8 mouse cellular contexts compared by ENCODE assay signal in genomic region chr10:77113489-77114240, GRCm38 (mm10). TPM values are rescaled to one million over a fixed set of nuclear protein-coding genes. Genes with fewer than 3 reads are reported as not detected.
DNase-seq lines count a peak whose midpoint lies in the region; ATAC-seq lines count a peak whose summit lies in the region.

No protein-coding gene starts in this region.

- H3K27me3 ChIP-seq in embryonic facial prominence, embryonic 14.5 days (replicated peaks; ENCODE audit: control insufficient read depth, insufficient read depth, low read length): no peaks in the 10 kb centered on the region
- no peaks in the 10 kb centered on the region for H3K27me3 ChIP-seq in lung, embryonic 16.5 days (ENCODE audit: control insufficient read depth, insufficient read depth, low read depth, low read length)
- no peaks in the 10 kb centered on the region for H3K27me3 ChIP-seq in midbrain, embryonic 16.5 days (ENCODE audit: control insufficient read depth, insufficient read depth, low read depth, low read length)

- 0 out of 2 replicates have a peak overlapping the region, but pooled peaks have one; percentile 8 for H3K9ac ChIP-seq in embryonic facial prominence, embryonic 14.5 days (ENCODE audit: low read depth, low read length)
- peak overlapping the region; percentile 45 for H3K9ac ChIP-seq in lung, embryonic 16.5 days (ENCODE audit: low read length)
- H3K9ac ChIP-seq in midbrain, embryonic 16.5 days (ENCODE audit: low read depth, low read length): no peak overlapping the region

- H3K27ac ChIP-seq in embryonic facial prominence, embryonic 14.5 days (replicated peaks; ENCODE audit: low read depth, low read length): no peak overlapping the region
- peak overlapping the region; percentile 75 for H3K27ac ChIP-seq in lung, embryonic 16.5 days (ENCODE audit: low read length)
- H3K27ac ChIP-seq in midbrain, embryonic 16.5 days (ENCODE audit: low read length): no peak overlapping the region

- no peaks in the 10 kb centered on the region for H3K36me3 ChIP-seq in embryonic facial prominence, embryonic 14.5 days (ENCODE audit: control insufficient read depth, insufficient read depth, low read length)
- no peaks in the 10 kb centered on the region for H3K36me3 ChIP-seq in lung, embryonic 16.5 days (ENCODE audit: control insufficient read depth, insufficient read depth, low read length)
- no peaks in the 10 kb centered on the region for H3K36me3 ChIP-seq in midbrain, embryonic 16.5 days (ENCODE audit: control insufficient read depth, insufficient read depth, low read length)

- DNase-seq in Muller cell, postnatal 12 days (ENCODE audit: inconsistent ontology term): peak; percentile 57
- no peak for DNase-seq in embryonic facial prominence, embryonic 14.5 days (ENCODE audit: low spot score)
- DNase-seq in heart, postnatal 4 days: peak; percentile 75
- no peak for DNase-seq in left cerebral cortex, adult 11 months (ENCODE audit: low spot score)
- DNase-seq in cerebellum, postnatal 14 days: no peak
- no peak for DNase-seq in frontal cortex, adult 2 months (ENCODE audit: extremely low spot score in 1 of 2, low spot score in 1 of 2)

- no peaks in the 10 kb centered on the region for H3K9me3 ChIP-seq in embryonic facial prominence, embryonic 14.5 days (ENCODE audit: control insufficient read depth, low read length)
- H3K9me3 ChIP-seq in lung, embryonic 16.5 days (ENCODE audit: control insufficient read depth, low read length): no peaks in the 10 kb centered on the region
- no peaks in the 10 kb centered on the region for H3K9me3 ChIP-seq in midbrain, embryonic 16.5 days (replicated peaks; ENCODE audit: control insufficient read depth, low read length, poor library complexity, severe bottlenecking)

- WGBS in embryonic facial prominence, embryonic 14.5 days: 39% methylated on average over 19 of the region's 19 CpGs
- WGBS in lung, embryonic 16.5 days: 35% methylated on average over 17 of the region's 19 CpGs
- WGBS in midbrain, embryonic 16.5 days: 67% methylated on average over 19 of the region's 19 CpGs

- peaks cover 8% of the 10 kb centered on the region; the same call in 1 of the 2 replicates for H3K4me1 ChIP-seq in embryonic facial prominence, embryonic 14.5 days (ENCODE audit: control insufficient read depth, insufficient read depth, low read length)
- peaks cover 41% of the 10 kb centered on the region for H3K4me1 ChIP-seq in lung, embryonic 16.5 days (replicated peaks; ENCODE audit: control insufficient read depth, insufficient read depth, low read length)
- H3K4me1 ChIP-seq in midbrain, embryonic 16.5 days (ENCODE audit: control insufficient read depth, insufficient read depth, low read length): no peaks in the 10 kb centered on the region

- peak overlapping the region; percentile 20; the same call in 1 of the 2 replicates for H3K4me2 ChIP-seq in embryonic facial prominence, embryonic 14.5 days (ENCODE audit: low read depth, low read length)
- peak overlapping the region; percentile 45 for H3K4me2 ChIP-seq in lung, embryonic 16.5 days (ENCODE audit: low read depth, low read length)
- H3K4me2 ChIP-seq in midbrain, embryonic 16.5 days (ENCODE audit: low read length): no peak overlapping the region

- no peak overlapping the region; the same call in 1 of the 2 replicates for H3K4me3 ChIP-seq in embryonic facial prominence, embryonic 14.5 days (ENCODE audit: low read depth, low read length)
- peak overlapping the region; percentile 32 for H3K4me3 ChIP-seq in lung, embryonic 16.5 days (ENCODE audit: low read length)
- H3K4me3 ChIP-seq in midbrain, embryonic 16.5 days (ENCODE audit: low read depth, low read length): no peak overlapping the region

- ATAC-seq in embryonic facial prominence, embryonic 14.5 days (ENCODE audit: low read depth): no peak
- peak; percentile 56 for ATAC-seq in lung, embryonic 16.5 days (ENCODE audit: low read depth)
- ATAC-seq in midbrain, embryonic 16.5 days: no peak

RNA-seq across cellular contexts. Expression of gene Col18a1, which starts 52.7 kb away (rescaled TPM):
- polyA plus RNA-seq in embryonic facial prominence, embryonic 14.5 days (2014; fragmentation: Nextera tagmentation; extraction: Ambion mirVana): 77.8 and 94.5 TPM in 2 replicates
- total RNA-seq in heart, postnatal 4 days (2021): 10 to 100 TPM; 70.4 to 74.9 TPM
- polyA plus RNA-seq in lung, embryonic 16.5 days (2015; fragmentation: Nextera tagmentation; extraction: Ambion mirVana): 298 and 315 TPM in 2 replicates
- polyA plus RNA-seq in midbrain, embryonic 16.5 days (2015; fragmentation: Nextera tagmentation; extraction: Ambion mirVana): 20.4 and 25.3 TPM in 2 replicates
- polyA plus RNA-seq in frontal cortex, adult 2 months (2012; rRNA removed): 3.4 and 3.8 TPM in 2 replicates

Comparison
In these comparisons a context has a peak if more than half of its experiments do, and no peak if none do; other contexts are left out.
1. DNase-seq: peak in Muller cell, postnatal 12 days (single experiment) and heart, postnatal 4 days (single experiment); none in embryonic facial prominence, embryonic 14.5 days (single experiment), left cerebral cortex, adult 11 months (single experiment), cerebellum, postnatal 14 days (0 of 2) and frontal cortex, adult 2 months (0 of 2).